Mouse (Mus musculus): ENCODE results near the gene Acox2. TPM values are rescaled to one million over a fixed set of nuclear protein-coding genes. Genes with fewer than 3 reads are reported as not detected.

Gene Acox2
- polyA plus RNA-seq (2012): not detected in 2 replicates

DNA sequence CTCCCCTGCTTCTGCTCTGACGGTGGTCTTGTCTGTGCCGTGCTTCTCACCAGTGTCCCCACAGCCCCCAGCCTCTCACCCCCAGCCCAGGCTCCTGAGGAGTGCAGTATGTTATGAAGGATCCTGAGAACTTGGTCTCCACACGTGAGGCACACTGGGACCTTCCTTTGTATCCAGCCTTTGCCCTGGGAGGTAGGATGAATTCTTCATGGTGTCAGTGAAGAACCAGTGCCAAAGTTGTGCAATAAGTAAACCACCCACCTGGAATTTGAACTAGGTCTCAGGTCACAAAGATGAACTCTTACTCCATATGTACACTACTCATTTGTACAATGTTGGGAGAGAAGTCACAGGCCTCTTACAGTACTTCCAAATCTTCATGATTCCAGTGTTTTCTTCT is at the start of gene Acox2:
Acox2 (minus strand) TSS at position 188 of the 400 bp plus-strand sequence.
- no peak for TF ChIP-seq GATA1 (IDR thresholded peaks at IDR 0.05; ENCODE audit: low read length)

DNA sequence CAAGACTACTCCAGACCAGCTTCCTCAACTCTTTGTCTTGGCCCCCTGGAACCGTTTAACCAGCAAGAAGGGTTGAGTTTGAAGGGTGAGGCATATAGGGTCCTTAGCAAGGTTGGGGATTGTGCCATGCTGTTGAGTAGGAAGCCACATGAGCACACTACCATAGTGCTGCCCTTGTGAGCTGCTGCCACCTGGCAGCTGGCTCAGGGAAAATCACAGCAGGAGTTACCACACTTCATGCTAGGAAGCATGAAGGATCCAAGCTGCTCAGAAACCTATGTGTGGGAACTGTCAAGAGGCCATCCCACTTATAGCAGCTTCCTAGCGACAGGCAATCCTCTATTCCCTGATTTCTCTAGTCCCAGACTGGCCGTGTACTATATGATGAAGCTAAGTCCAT is 49.5 kb upstream of the Acox2 start:
- TF ChIP-seq GATA1 (IDR thresholded peaks at IDR 0.05; ENCODE audit: low read length): no peak

DNA sequence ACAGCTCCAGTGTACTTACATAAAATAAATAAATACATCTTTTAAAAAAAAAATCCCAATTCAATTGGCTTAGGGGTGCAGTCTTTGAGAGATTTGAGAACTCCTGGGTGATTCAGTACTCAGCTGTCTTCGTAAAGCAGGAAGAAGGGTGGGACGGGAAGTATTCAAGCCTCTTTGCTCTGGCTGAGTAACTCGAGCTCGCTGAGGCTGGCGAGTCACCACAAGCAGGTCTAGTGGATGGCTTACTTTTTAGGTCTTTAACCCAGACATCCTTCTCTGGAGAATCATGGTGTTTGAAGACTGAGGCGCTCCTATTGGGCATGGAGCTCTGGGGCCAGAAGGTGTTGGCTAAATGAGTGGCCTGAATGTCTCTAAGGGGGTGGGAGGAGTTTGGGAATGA is 47.7 kb upstream of the Acox2 start:
- no peak for TF ChIP-seq GATA1 (IDR thresholded peaks at IDR 0.05; ENCODE audit: low read length)

DNA sequence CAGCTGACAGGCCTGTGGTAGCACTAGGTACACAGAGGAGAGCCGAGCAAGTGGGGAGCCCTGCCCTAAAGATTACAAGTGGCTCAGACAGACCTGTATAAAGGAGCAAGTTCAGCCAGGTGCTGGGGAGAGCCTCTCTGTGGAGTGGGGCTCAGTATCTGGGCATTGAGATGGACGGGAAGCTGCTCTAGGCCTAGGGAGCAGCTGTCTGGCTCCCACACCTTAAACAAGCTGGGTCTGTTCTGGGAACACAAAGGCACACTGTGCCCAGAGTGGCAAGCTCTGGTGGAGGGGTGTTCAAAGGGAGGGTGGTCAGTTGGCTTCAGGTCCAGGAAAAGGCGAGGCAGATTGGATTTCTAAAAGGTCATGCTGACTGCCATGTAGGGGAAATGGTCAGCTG is 45.9 kb upstream of the Acox2 start:
- TF ChIP-seq GATA1 (IDR thresholded peaks at IDR 0.05; ENCODE audit: low read length): no peak

DNA sequence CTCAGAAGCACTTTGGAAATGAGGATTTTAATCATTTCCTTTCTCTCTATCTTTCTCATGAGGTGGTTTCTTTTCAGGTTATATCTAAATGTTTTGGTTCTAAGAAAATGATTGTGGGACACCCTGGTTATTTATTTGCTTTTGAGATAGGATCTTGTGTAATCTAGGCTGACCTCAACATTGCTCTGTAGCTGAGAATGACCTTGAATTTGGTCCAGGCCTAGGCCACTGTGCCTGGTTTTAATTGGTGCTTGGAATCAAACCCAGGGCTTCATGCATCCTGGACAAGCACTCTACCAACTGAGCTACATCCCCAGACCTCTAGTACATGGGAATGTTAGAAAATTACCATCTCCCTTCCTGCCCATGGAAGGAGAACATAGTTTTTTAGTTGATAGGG is 44.9 kb upstream of the Acox2 start:
- no peak for TF ChIP-seq GATA1 (IDR thresholded peaks at IDR 0.05; ENCODE audit: low read length)

DNA sequence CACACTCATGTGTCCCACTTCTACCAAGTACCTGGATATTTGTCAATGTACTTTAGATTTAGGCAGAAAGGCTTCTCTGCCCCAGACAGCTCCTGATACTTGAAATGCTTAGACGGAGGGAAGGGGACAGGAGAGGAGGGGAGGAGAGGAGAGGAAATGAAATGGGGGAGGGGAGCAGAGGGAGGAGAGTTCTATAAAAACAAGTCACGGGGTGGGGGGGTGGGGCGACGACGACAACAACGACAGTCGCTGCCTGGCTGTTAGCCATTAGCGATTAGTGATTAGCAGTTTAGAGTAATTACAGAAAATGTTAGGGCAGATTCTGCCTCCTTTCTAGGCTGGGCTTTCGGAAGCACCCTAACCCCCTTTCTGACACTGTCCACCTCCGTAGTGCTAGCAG is 43.5 kb upstream of the Acox2 start:
- TF ChIP-seq GATA1 (IDR thresholded peaks at IDR 0.05; ENCODE audit: low read length): no peak

DNA sequence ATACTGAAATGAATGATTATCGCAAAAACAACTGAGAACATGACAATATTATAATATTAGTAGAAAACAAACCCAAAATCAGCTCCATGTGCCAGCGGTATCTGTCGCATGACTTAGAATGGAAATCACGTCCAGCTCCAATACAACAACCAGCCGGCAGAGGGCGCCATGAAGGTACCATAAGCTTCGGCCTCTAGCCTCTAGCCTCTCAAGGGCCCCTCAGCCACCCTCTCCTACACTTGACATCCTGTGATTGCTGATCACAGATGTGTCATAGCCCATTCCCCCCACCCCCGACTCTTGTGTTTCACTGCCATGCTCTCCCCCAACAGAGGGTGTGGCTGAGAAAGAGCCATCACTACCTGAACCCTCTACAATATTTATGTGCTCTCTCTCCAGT is 41.1 kb upstream of the Acox2 start:
- TF ChIP-seq GATA1 (IDR thresholded peaks at IDR 0.05; ENCODE audit: low read length): no peak

DNA sequence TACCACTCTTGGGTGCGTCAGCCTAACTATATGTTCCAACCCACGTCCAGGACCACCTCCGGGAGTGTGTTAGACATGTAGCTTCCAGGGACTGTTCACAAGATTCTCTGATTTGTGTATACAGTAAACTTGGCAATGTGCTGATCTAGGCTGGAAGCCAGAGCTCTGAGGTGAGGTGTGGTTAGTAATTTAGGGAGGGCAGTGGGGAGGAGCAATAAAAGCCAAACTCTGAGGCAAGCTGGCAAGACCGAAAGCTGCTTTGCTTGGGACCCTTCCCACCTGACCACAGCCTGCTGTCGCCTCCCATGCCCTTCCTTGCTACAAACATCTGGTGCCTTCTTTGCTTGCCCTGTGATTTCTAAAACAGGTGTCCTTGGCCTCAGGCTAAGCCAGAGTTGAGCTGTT is 38.7 kb upstream of the Acox2 start:
- TF ChIP-seq GATA1 (IDR thresholded peaks at IDR 0.05; ENCODE audit: low read length): no peak

DNA sequence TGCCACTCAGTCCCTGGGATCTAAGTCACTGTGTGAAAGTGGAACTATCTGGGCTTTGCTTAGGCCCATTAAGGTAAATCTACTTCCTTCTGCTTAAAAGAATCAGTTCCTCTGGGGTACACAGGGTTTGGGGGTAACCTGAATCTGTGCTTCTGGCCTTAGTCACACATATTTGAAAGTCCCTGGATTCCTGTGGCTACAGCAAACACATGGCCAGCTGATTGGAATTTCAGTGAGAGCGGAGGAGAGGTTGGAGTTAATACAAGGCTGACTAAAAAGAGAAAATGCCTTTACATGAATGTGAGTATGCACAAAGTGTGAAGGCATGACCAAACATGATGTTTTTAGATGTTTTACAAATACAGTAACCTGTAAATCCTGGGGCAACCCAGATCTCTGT is 35.1 kb upstream of the Acox2 start:
- TF ChIP-seq GATA1 (IDR thresholded peaks at IDR 0.05; ENCODE audit: low read length): no peak

DNA sequence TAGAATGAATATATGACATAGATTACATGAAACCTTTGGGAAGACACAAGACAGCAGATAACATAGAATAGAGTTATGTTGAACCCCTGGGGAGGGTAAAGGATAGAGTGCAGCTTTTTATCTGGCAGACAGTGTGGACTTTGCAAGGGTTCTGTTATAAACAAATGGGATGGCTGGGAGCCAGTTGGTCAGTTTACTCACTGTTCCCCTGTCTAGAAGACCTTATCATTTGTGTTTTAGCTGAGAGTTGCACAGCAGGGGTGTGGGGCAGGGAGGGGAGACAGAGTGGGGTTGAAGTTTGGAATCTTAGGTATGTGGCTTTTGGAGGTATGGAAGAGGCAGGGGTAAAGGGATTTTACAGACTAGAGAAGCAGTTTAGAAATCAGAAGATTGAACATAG is 24.6 kb upstream of the Acox2 start:
- TF ChIP-seq GATA1 (IDR thresholded peaks at IDR 0.05; ENCODE audit: low read length): no peak

DNA sequence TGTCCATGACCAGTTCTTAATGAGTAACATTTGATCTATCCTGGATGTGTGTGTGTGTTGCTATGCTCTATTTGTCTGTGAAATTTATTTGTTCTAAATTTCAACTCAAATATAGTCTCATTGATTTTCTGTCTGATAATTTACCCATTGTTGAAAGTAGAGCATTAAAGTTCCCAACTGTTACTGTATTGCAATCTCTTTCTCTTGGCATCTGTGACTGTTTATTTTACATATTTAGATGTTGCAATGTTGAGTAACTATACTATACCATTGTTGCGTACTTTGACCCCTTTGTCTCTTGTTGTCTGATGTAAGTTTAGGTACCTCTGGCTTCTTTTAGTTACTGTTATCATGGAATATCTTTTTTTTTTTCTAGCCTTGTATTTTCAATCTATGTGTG is 5.2 kb upstream of the Acox2 start:
- no peak for TF ChIP-seq GATA1 (IDR thresholded peaks at IDR 0.05; ENCODE audit: low read length)

DNA sequence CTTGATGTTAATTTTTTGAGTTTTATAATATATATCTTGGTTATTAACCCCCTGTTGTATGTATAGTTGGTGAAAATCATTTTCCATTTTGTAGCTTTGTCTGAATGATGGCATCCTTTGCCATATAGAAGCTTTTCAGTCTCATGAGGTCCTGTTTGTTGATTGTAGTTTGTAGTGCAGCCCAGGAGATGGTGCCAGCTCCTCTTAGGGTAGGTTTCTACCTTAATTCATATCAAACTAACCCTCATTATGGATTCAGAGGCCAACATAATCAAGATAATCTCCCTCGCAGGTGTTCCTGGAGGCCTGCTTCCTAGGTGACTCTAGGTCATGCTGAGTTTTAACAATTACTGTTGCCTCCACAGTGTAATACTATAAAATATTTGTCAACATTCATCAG is 3.1 kb upstream of the Acox2 start:
- TF ChIP-seq GATA1 (IDR thresholded peaks at IDR 0.05; ENCODE audit: low read length): no peak

DNA sequence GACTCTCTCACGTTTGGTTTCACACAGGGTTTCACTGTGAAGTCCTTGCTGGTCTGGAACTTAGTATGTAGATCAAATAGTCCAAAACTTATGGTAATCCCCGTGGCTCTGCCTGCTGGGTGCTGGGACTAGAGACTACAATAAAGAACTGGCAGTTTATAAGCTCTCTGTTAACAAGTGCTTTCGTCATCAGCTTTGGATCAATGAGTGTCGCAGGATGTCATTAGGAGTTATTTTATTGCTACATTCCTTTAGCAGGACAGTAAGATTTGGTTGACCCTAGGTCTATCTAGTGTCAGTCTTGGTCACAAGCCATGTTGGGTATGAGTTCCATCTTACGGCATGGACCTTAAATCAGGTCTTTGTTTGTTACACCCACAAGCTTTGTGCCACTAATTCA is 1.1 kb upstream of the Acox2 start:
- no peak for TF ChIP-seq GATA1 (IDR thresholded peaks at IDR 0.05; ENCODE audit: low read length)

DNA sequence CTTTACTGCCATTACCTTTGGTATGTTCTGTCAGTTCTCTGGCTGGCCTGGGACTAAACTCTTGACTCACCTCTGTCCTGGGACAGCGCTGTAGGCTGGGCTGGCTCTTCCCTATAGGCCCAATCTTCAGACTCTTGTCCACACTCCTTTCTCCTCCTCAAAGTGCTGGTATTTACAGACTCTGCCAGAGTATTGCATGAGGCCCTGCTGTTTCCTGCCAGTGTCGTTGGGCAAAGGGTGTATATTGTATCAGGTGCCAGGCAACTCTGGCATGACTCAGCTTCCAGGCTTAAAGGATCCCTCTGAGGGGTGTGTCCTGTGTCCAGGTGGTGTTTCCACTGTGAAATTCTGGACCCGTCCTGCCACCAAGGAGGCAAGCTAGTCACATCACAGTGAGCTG is 401 bp downstream of the Acox2 start:
- no peak for TF ChIP-seq GATA1 (IDR thresholded peaks at IDR 0.05; ENCODE audit: low read length)

DNA sequence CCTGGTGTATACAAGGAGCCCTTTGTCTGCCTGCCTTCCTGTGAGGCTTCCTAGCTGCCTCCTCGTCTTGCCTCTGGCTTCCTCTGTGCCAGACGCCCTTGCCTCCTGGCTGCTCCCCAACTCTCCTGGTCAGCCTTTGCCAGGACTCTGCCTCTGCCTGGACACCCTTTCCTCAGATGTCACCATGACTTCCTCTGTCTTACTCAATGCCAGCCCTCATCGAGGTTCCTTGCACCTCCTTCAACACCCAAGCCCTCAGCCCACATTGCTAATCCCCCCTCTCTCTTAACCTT is 872 bp downstream of the Acox2 start:
- TF ChIP-seq GATA1 (IDR thresholded peaks at IDR 0.05; ENCODE audit: low read length): no peak

DNA sequence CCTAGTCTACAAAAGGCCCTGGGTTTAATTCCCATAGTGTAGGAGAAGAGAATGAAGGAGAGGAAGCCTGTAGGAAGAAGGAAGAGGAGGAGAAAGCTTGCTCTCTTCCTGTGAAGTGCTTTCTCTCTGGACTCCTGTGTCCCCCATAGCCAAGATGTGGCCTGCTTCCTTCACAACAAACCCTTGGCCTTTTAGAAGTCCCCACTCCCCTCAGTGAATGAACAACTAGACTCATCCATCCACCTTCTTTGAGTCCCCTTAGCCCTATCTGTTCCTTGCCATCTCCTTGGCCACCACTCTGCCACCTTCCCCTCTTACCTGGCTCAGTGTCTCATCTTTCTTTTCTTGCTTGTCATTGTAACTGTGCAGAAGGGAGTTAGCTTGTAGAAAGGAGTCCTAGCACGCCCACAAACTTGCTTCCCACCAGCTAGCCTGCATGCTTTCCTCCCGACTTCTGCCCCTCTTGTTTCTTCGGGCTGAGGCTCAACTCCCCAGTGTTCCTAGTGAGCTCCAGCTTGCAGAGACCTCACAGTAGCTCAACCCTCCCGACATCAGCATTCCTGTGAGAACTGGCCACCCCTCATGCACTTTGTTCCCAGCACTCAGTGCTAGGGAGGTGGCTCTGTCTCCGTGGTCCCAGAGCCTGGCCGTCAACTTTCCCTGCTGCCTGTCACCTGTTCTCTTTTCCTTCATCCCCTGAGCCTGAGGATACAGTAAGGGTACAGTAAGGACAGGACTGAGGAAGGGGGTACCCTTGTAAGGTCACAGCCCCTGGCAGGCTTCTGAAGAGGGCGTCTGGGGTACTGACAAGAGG is 1.4 kb downstream of the Acox2 start:
- no peak for TF ChIP-seq GATA1 (IDR thresholded peaks at IDR 0.05; ENCODE audit: low read length)

DNA sequence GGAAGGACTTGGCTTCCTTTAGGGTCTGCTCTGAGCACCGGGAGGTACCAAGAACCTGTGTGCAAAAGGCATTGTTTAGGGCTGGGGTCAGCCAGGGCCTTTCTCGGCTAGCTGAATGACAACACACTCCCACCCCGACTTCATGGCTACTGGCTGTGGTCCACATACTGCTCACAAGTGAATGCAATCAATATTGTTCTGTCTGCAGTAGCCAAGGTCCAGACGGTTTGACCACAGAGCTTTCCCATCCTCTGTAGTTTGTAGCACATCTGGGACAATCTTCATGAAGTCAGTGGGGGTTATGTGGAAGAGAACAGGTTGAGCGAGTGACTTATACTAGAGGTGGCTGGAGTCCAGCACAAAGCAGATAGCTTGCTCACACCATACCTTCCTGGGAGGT is 2.3 kb downstream of the Acox2 start:
- no peak for TF ChIP-seq GATA1 (IDR thresholded peaks at IDR 0.05; ENCODE audit: low read length)

DNA sequence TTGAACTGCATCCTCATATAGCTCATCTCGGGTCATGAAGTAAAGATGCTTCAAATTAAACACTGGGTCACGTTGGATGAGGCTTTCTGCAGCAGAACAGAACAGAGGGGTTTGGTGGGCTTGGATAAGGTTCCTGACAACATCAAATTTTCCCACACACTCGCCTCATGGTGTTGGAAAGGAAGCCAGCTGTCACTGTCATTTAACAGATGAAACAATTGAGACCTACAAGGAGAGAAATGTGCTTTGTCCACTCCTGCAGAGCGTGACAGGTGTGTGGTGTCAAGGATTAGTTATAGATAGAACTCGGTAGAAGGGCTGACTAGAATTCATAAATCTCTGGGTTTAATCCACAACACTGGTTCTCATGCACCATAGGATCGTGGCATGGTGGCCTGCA is 3.1 kb downstream of the Acox2 start:
- no peak for TF ChIP-seq GATA1 (IDR thresholded peaks at IDR 0.05; ENCODE audit: low read length)

Measured in G1E-ER4 (cell line).